Mouse (Mus musculus) embryo, embryonic 11.5 days (tissue): ENCODE data around the gene Hrk.

Source experiments
- DNase-seq: peaks from one replicate; pipeline ENCODE4 v3.0.0-alpha.2; 2012; ENCODE audit warnings: low read depth, low spot score

The Hrk gene

DNA sequence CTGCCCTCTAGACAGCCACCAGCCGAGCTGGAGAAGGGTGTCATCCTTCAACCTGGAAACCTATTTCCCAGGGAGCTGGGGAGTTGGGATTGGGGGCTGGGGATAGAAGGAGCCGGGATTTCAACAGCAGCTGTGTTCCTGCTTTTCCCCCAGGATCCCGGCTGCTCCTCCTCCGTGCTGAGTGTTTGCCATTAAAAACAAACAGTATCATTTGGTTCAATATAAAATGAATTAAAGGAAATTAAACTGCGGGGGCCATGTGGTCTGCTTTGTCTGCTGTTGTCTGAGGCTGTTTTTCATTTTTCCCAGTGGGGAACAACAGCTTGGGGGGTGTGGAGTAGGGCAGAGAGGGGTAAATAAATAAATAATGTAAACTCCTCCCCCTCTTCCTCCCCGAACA lies 53.0 kb downstream of the Hrk start:
- DNase-seq: no peak

DNA sequence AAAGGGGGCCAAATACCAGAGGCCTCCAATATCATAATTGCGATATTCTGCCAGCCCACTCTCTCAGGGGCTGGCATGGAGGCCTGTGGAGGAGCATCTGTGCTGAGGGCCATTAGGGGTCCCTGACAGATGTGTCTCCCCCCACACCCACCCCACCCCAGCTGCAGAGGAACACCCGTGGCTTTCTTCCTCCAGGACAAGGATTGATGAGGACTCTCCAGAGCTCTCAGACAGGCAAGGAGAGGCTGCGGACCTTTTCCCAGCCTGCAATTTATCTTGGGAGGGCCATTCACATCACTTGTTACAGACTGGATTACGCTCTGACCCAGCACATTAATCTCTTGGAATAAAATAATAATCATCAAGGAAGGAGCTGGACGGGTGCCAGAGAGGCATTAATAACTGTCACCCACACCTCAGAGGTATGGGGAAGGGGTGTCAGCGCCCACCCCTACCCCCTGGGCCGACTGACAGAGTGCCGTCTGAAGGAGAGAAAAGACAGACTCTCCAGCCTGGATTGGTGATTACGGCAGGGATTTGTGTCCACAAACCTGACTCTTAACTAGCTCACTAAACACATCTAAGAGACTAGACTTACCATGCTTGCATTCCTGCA lies 58.8 kb downstream of the Hrk start:
- no peak for DNase-seq

DNA sequence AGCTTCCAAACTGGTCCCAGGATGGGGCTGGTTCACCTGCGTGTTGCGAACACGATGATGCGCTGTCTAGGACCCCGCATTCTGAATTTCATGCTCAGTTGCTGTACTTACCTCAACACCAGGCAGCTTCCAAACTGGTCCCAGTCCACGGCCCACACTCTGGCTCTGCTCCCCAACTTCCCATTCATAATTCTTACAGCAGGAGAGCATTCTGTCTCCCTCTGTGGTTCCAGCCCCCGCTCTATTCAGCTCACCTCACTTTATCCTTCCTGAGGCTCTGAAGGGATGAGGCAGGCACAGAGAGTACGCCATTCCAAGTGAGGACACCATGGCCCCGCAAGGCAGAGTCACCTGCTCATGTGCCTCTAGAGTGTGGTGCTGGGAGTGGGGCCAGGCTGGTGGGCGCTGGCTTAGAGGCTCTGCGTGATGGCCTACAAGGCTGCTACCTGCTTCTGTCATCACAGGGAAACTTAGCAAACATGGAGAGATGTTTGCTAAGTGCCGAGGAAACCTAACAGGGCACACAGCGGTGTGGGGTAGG lies 65.7 kb downstream of the Hrk start:
- DNase-seq: no peak

DNA sequence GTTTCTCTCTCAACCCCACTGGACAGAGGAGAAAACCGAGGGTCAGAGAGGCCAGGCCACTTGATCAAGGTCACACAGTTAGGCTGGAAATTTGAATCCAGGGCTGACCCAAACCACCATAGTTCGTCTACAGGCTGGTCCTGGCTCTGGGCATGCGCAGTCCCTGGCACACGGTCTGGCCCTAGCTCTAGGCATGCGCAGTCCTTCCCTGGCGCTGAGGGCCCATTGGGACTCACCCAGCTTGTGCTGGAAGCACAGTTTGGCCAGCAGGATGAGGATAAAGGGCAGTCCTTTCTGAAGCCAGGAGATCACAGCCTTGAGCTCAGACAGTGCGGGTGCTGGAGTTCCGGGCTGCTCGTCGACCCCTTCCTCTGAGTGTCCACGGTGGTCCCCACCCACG lies 72.4 kb downstream of the Hrk start:
- no peak for DNase-seq
